Mouse (Mus musculus): ENCODE data around the gene Tekt4. TPM values are rescaled to one million over a fixed set of nuclear protein-coding genes. Genes with fewer than 3 reads are reported as not detected.

Gene Tekt4
- polyA plus RNA-seq, 1 experiment from 2014 or later = 0.22 TPM

GRCm38 (mm10) chr17:25522080-25522479 lies 67.7 kb downstream of the Tekt4 start:
- no peak overlapping the region for H3K4me2 ChIP-seq (replicated peaks)
- WGBS = 85% methylated on average over 12 of the region's 12 CpGs
- no peak for ATAC-seq (ENCODE audit: low FRiP score, low read depth)

More at GRCm38 (mm10) chr17:25522080-25522479, 67.7 kb downstream of the Tekt4 start:
- Histone ChIP-seq H3K27ac (replicated peaks) (no peak overlapping the region), H3K9ac (replicated peaks) (no peak overlapping the region), H3K4me3 (no peak overlapping the region), H3K4me1 (peaks cover 11% of the 10 kb centered on the region; the same call in 1 of the 2 replicates), H3K36me3 (no peaks in the 10 kb centered on the region), H3K27me3 (peaks cover 8% of the 10 kb centered on the region), H3K9me3 (no peaks in the 10 kb centered on the region)

Other genes with a start within 250 kb of the Tekt4 start
- gene Gnptg, start 214.5 kb upstream of the Tekt4 start, polyA plus RNA-seq (2016; fragmentation: Nextera tagmentation; extraction: Ambion mirVana) = 66.8 and 68.4 TPM in 2 replicates
- gene Tsr3, start 214.4 kb upstream of the Tekt4 start, polyA plus RNA-seq (2016; fragmentation: Nextera tagmentation; extraction: Ambion mirVana) = 67.2 and 67.7 TPM in 2 replicates
- gene Baiap3, start 198.3 kb upstream of the Tekt4 start, polyA plus RNA-seq (2016; fragmentation: Nextera tagmentation; extraction: Ambion mirVana) = 4.2 and 4.6 TPM in 2 replicates
- 818 and 823 TPM in 2 replicates for gene Ube2i, start 180.0 kb upstream of the Tekt4 start, polyA plus RNA-seq (2016; fragmentation: Nextera tagmentation; extraction: Ambion mirVana)
- gene Prss34, start 156.2 kb upstream of the Tekt4 start, polyA plus RNA-seq (2016; fragmentation: Nextera tagmentation; extraction: Ambion mirVana) = not detected in 2 replicates
- gene Prss28, start 146.0 kb upstream of the Tekt4 start, polyA plus RNA-seq (2016; fragmentation: Nextera tagmentation; extraction: Ambion mirVana) = not detected in 2 replicates
- gene Prss29, start 136.0 kb upstream of the Tekt4 start, polyA plus RNA-seq (2016; fragmentation: Nextera tagmentation; extraction: Ambion mirVana) = not detected in 2 replicates
- not detected in 2 replicates for gene Tpsab1, start 109.1 kb upstream of the Tekt4 start, polyA plus RNA-seq (2016; fragmentation: Nextera tagmentation; extraction: Ambion mirVana)
- gene Tpsb2, start 88.3 kb upstream of the Tekt4 start, polyA plus RNA-seq (2016; fragmentation: Nextera tagmentation; extraction: Ambion mirVana) = not detected in 2 replicates
- gene Tpsg1, start 85.3 kb upstream of the Tekt4 start, polyA plus RNA-seq (2016; fragmentation: Nextera tagmentation; extraction: Ambion mirVana) = 0.22 and 0.92 TPM in 2 replicates
- 9.7 and 10.4 TPM in 2 replicates for gene Cacna1h, start 20.8 kb upstream of the Tekt4 start, polyA plus RNA-seq (2016; fragmentation: Nextera tagmentation; extraction: Ambion mirVana)
- 0.11 TPM in 1 of 2 replicates, not detected in the other for gene Sstr5, start 42.7 kb downstream of the Tekt4 start, polyA plus RNA-seq (2016; fragmentation: Nextera tagmentation; extraction: Ambion mirVana)
- gene Sox8, start 116.1 kb downstream of the Tekt4 start, polyA plus RNA-seq (2016; fragmentation: Nextera tagmentation; extraction: Ambion mirVana) = 3.2 and 4.7 TPM in 2 replicates
- gene Lmf1, start 124.5 kb downstream of the Tekt4 start, polyA plus RNA-seq (2016; fragmentation: Nextera tagmentation; extraction: Ambion mirVana) = 20.5 and 21.5 TPM in 2 replicates

All from midbrain, embryonic 12.5 days (tissue).